Mouse (Mus musculus) left cerebral cortex, adult 9 months (tissue): ENCODE results near the gene Epha6.

ENCODE experiments used
- DNase-seq, 2 experiments: peaks; one replicate each; pipeline ENCODE4 v3.0.0; 2022; ENCODE audit warnings: low spot score in 2 of 2

The Epha6 gene

DNA sequence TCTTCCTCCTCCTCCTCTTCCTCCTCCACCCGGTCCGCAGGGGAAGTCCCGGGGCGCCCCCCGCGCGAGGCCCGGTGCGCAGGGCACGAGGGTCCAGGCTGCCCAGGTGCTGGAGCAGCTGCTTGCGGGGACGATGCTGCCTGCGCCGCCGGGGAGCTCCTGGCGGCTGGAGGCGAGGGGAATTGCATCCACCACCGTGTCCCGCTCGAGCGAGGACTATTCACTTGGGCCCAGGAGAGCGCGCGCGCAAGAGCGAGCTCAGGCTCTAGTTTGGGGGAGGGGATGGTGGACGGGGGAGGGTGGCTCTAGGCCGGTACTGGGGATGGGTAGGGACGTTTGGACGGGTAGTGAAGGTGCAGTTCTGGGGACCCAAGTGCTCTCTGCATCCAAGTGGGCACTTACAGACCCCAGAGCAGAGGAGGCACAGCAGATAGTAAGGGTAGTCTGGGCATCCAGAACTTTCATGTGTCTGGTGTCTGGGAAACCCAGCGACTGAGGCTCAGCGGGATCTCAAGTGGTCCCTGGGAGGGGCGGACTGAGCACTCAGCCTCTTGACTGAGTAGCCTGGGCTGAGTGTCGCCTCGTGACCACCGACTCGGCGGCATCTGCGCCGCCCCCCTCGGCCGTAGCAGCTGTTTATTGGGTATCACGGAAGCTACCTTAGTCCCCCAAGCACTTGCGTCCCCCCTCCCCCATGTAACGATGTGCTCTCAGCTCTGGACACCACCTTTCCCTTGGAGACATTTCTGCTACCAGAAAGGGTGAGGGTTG is at the start of gene Epha6:
Epha6 (minus strand) TSS at position 471 of the 771 bp plus-strand sequence.
- DNase-seq: peak; percentile 49 to 58

DNA sequence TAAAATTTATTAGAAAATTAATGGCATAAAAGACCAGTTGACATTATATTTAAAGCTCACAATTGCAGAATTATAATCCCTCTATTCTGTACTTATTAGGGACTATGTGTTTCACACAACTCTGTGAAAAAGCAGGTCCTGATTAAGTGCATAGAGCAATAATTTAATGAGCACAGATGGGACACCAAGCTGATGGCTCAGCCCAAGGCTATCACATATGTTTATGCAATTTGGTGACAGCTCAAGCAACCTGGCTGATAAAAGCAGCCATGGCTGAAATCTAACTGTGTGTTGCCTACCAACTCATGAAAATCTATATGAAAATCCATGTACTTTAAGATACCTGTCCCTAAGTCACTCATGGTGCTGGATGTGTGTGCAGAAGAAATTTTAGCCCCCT is 46.4 kb upstream of the Epha6 start:
- DNase-seq: no peak

GRCm38 (mm10) chr16:60628091-60628490 is 22.8 kb upstream of the Epha6 start:
- no peak for DNase-seq

GRCm38 (mm10) chr16:60605832-60606583 is 677 bp upstream of the Epha6 start:
- peak; percentile 48 to 77 for DNase-seq

GRCm38 (mm10) chr16:60604613-60605012 is 718 bp downstream of the Epha6 start:
- DNase-seq: peak in 1 of 2 experiments; percentile 11

- DNase-seq: no peak
These were observed 20.0 kb downstream of the Epha6 start for GRCm38 (mm10) chr16:60585322-60585721.

- no peak for DNase-seq
These were observed 20.6 kb downstream of the Epha6 start for GRCm38 (mm10) chr16:60584695-60585094.

DNA sequence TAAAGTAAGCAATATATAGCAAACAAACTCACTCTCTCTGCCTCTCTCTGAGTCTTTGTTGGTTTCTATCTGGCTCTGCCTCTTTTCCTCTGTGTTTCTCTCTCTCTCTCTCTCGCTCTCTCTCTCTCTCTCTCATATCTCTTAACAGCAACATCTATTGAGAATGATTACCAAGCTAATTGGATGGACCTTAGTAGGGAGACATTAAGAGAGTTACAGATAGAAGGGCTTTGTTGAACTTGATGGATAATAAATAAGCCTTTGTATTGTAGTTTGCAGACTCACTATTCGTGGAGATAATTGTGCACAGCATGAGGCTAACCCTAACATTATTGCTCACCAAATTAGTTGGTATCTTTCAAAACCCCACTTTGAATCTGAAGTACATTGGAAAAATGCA is 34.8 kb downstream of the Epha6 start:
- no peak for DNase-seq

DNA sequence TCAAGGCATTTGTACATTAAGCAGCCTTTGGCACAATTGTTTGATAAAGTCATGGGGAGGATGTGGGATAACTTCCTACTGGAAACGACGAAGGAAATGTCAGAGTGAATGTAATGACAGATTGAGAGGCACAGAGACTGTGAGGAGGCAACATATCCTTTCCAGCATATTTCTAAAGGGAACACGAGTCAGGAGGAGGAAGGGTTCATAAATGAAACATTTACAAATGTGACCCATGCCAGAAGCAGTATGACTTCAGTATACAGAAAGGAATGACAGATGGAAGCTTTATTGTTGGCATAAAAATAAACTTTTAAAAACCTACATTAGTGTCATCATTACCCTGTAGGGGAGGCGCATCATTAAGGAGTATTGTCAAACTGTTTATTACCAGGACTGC is 60.9 kb downstream of the Epha6 start:
- DNase-seq: no peak

- peak in 1 of 2 experiments; percentile 39 for DNase-seq
These were observed 67.1 kb downstream of the Epha6 start for GRCm38 (mm10) chr16:60538233-60538632.

GRCm38 (mm10) chr16:60509707-60510106 is 95.6 kb downstream of the Epha6 start:
- DNase-seq: no peak

DNA sequence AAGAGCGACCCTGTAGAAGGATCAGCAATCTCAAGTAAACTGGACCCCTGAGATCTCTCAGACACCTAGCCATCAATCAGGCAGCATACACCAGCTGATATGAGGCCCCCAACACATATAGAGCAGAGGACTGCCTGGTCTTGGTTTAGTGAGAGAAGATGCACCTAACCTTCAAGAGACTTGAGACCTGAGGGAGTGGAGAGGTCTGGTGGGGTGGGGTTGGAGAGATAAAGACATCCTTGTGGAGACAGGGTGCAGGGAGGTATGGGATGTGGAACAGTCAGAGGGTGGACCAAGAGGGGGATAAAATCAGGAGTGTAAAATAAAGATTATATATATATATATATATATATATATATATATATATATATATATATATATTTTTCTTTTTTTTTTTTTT is 105.8 kb downstream of the Epha6 start:
- DNase-seq: no peak

DNA sequence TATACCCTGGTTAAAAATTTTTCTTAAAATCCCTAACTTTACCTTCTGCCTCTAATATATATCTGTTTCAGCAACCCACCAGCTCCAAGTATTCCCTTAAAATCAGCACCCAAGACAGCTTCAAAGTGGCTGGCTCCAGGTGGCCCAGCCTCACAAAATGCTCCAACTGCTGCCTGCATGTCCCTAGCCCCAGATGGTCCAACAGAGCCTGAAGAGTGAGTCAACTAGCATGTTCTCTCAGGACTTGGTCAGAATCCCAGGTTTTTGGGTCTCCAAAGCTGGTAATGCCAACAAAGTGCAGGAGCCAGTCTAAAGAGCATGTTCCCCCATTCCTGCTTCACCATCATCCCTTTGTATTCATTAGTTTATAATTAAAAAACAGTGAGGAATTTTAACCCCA is 129.6 kb downstream of the Epha6 start:
- peak in 1 of 2 experiments; percentile 17 for DNase-seq

- DNase-seq: no peak
These were observed 137.0 kb downstream of the Epha6 start for GRCm38 (mm10) chr16:60468200-60468785.

- no peak for DNase-seq
These were observed 170.0 kb downstream of the Epha6 start for GRCm38 (mm10) chr16:60435283-60435682.

DNA sequence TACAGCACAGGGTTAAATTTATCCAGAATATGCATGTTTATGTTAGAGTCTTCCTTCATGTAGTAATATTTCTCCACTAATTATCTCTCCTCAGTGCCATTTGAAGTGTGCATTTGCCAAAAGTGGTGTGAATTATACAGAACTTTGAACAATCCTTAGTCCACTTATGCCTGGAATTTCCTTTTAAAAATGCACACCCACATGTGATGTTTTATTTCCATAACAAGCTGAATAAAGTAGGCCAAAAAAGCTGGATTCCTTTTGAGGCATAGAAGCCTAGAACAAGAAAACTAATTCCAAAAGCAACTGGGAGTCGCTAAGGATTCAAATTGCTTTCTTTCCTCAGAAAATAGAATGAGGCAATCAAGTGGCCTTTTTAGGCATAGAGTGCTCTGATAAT is 171.1 kb downstream of the Epha6 start:
- DNase-seq: no peak

- peak in 1 of 2 experiments; percentile 10 for DNase-seq
These were observed 210.0 kb downstream of the Epha6 start for GRCm38 (mm10) chr16:60395306-60395705.

- no peak for DNase-seq
These were observed 212.4 kb downstream of the Epha6 start for GRCm38 (mm10) chr16:60392961-60393360.

GRCm38 (mm10) chr16:60375147-60375546 is 230.2 kb downstream of the Epha6 start:
- DNase-seq: no peak

DNA sequence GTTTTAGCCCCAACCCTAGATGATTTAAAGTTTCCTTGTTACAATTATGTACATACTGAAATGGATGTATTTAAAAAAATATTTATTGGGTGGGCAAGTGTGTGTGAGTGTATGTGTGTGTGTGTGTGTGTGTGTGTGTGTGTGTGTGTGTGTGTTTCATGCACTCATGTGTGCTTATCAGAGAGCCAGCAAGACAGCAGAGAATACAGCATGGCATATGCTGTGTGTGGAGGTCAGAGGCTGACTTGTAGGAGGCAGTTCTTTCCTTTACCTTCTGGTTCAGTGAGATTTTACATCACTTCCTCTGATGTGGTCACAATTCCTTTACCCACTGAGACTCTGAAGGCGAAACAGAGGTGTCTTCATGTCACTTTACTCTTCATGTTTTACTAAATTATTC is 321.4 kb downstream of the Epha6 start:
- DNase-seq: no peak

DNA sequence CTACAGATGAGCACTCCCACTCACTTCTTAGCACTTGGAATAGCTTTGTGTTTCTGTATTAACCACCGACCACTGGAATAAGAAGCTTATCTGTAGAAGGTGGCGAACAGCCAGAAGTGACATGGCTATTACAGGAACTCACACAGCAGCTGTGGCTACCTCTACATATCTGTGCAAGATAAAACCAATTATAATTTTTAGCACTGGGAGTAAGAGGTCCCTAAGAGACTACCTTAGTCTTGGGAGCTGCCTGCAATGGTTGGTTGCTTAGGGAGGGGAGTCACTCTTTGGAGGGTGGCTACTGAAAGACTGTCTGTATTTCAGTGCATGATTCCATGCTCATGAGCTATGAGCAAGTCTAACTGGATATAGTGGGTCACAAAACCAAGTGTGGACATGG is 331.2 kb downstream of the Epha6 start:
- no peak for DNase-seq
